Mouse (Mus musculus) brain, adult 2 months (tissue): ENCODE results near the gene Zfp524.
A peak's percentile ranks its signal among the peaks of the same experiment; 100 is the strongest.

Experiments used
- DNase-seq: peaks from one replicate; pipeline ENCODE4 v3.0.0; 2011; ENCODE audit warnings: low read depth, low spot score

Zfp524 gene

DNA sequence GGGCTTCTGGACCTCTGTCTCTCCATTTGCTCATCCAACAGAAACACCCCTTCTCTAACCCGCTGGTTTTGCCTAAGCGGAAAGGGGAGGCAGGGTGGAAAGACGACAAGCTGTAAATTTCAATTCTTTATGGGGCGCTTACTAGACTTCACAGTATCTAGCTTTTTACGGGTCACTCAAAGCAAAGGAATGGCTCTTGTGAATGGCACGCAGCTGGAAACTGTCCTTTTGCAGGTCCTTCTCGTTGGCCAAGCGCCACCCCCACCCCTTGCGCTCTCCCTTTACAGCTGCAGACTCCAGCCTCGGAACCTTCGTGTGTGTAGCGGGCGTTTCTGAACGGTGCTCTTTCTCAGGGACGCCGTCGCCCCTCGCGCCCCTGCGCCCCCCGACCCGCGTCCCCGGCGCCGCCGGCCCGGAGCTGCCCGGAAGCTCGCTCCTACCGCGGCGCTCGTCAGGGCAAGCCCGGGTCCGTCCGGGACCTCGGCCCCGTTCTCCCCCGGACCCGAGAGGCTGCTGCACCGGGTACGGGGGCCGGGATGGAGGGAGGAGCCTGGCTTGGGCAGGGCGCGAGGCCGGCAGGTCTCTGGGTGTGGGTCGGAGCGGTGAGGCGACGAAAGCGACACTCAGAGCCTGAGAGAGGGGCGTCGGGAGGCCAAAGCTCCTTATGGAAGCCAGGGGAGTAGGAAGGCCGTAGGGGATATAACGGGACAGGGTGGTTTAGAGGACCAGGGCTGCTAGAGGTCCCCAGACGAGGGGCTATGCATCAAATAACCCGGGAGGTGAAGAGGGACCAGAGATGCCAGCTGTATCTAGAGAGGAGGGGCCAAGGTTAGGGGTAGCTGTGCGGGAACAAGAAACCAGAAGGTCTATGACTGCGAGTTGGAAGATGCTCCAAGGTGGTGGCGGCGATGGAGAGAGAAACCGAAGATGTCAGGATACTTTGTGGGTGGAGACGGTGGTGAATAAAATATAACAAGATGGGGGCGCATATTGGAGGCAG, 37.3 kb downstream of the Zfp524 start, which contains the start of gene Zfp580:
Zfp580 (plus strand) TSS at position 346 of the 1,000 bp plus-strand sequence.
- DNase-seq = peak; percentile 89

GRCm38 (mm10) chr7:5052438-5052837, 38.2 kb downstream of the Zfp524 start:
- DNase-seq = peak; percentile 52

DNA sequence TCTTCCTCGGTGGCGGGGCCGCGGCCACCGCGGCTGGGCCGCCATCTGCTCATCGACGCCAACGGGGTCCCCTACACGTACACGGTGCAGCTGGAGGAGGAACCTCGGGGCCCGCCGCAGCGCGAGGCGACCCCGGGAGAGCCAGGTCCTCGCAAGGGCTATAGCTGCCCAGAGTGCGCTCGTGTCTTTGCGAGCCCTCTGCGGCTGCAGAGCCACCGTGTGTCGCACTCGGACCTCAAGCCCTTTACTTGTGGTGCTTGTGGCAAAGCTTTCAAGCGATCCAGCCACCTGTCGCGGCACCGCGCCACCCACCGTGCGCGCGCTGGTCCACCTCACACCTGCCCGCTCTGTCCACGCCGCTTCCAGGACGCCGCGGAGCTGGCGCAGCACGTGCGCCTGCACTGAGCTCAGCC, 38.7 kb downstream of the Zfp524 start:
- DNase-seq = peak; percentile 40

DNA sequence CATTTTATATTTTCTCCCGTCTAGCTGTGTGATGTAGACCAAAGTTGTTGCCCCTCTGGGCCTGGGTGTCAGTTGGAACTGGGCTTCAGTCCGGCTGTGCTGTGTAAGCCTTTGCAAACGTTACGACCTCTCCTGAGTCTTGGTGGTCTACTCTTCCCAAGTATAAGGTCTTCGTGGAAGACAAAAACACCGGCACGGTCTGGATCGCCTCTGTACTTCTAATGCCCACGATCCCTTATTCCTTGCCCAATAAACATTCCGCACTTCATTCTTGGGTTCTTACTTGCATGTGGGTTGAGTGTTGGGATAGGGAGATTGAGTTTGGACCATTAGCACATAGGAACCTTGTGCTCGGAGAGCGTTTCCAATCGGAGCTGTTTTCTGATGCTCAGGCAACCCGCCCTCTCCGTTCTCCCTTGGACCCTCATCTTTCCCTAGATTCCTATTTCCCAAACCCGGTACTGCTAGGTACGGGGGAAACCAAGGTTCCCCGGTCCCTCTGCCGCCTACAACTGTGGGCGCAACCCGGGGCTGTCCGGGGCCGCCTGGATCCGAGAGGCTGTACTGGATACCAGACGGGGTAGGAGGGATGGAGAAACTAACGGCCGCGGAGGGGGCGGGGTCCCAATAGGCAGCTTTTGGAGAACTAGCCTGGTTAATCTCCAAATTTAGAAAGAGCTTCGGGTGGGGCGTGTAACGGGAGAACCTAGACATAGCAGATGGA, 39.4 kb downstream of the Zfp524 start:
- peak; percentile 85 for DNase-seq

- DNase-seq = peak; percentile 74
Measured at GRCm38 (mm10) chr7:5056651-5057263, 42.5 kb downstream of the Zfp524 start.

DNA sequence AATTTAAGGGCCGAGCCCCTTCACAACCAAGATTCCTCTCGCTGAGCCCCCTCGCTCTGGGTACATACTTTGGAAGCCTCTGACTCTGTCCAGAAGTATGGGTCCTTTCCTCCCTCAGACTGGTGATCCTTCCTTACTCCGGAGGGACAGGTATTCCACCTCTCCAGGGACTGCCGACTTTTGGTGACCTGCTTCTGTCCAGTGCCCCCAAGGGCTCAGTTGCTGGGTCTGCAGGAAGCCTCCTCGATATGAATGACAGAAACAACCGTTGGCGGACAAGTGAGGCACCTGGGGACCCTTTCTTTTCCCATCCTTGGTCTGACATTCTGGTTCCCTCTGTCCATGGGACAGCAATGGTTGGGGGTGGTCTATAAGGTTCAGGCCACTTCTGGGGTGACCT, 43.2 kb downstream of the Zfp524 start:
- no peak for DNase-seq

DNA sequence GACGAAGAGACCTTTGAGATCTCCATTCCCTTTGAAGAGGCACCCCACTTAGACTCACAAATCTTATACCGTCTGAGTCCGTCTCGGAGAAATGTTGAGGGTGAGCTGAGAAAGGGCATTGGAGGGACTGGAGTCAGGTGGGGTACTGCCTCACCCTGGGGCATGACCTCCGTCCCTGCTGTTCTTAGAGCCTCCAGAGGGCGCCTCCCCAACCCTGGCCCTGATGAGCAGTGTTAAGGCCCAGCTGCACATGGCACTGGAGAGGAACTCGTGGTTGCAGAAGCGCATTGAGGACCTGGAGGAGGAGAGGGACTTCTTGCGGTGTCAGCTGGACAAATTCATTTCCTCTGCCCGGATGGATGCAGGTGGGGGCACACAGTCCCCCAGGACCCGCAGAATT, 43.6 kb downstream of the Zfp524 start:
- peak; percentile 61 for DNase-seq

DNA sequence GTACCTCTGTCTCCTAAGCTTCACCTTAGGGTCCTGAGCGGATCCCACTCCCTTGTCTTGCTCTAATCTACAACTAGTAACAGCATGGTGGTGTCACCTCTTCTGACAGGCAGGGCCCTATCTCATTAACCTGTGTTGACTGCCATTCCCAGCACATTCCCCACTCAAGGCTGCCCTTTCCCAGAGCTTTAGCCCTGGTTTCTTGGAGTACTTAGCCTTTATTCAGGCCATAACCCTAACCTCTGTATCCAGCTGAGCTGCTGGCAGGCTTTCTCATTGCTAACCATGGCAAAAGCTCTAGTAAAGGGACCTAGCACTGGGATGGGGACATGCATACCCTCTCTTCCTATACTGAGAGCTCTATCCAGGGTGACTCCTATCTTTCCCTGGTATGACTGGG, 44.4 kb downstream of the Zfp524 start:
- DNase-seq = no peak

DNA sequence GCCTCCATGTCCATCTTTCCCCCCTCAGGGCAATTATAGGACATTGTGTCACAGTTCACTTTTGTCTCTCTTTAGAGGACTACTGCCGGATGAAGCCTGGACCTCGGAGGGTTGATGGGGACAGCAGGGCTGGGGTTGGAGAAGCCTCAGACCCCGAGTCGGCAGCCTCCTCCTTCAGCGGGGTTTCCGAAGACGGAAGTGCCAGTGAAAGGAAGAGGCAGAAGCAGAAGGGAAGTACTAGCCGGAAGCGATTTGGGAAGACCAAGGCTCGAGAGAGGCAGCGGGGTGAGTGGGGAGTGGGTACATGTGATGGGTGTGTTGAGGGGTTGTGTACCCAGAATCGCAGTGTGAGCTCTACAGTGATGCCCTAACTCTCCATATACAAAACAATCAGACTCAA, 45.2 kb downstream of the Zfp524 start:
- no peak for DNase-seq

DNA sequence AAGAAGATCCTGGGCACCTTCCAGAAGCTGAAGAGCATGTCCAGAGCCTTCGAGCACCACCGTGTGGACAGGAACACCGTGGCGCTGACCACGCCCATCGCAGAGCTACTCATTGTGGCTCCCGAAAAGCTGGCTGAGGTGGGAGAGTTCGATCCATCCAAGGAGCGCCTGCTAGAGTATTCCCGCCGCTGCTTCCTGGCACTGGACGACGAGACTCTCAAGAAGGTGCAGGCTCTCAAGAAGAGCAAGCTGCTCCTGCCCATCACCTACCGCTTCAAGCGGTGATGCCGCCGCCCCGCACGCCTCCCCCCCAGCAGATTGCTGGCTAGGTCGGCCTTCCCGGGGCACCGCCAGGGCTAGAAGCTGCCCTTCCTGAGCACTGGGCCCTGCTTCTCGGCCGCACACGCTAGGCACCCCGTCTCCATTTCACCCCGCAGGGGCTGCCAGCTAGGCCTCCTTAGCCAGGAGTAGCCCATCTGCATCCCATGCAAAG, 46.1 kb downstream of the Zfp524 start:
- DNase-seq = peak; percentile 95

GRCm38 (mm10) chr7:5060944-5061773, 46.9 kb downstream of the Zfp524 start:
- DNase-seq = peak; percentile 99

DNA sequence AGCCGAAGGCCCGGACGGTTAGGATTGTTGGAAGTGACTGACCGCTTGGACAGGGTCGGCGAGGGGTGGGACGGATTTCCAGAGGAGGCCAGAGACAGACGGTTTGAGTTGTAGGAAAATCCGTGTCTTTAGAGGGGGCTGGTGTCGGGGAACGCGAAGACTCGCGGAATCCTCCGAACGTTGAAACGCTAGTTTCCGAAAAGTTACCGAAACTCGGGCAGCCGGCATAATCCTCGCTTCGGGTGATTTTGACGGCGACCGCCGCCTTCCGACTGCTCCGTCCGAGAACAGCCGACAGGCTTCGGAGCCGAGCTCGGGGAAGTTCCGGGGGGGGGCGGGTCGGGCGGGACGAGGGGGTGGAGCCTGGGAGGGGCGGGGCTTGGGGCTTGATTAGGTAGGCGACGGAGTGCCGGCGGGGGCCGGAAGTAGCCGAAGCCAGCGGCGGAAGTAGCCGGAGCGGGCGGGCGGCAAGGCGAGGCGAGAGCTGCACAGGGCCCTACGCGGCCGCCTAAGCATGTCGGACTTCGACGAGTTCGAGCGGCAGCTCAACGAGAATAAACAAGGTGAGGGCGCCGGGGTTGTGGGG, 47.7 kb downstream of the Zfp524 start, which contains the start of gene U2af2:
U2af2 (plus strand) TSS at position 370 of the 586 bp plus-strand sequence.
- DNase-seq = peak; percentile 97

DNA sequence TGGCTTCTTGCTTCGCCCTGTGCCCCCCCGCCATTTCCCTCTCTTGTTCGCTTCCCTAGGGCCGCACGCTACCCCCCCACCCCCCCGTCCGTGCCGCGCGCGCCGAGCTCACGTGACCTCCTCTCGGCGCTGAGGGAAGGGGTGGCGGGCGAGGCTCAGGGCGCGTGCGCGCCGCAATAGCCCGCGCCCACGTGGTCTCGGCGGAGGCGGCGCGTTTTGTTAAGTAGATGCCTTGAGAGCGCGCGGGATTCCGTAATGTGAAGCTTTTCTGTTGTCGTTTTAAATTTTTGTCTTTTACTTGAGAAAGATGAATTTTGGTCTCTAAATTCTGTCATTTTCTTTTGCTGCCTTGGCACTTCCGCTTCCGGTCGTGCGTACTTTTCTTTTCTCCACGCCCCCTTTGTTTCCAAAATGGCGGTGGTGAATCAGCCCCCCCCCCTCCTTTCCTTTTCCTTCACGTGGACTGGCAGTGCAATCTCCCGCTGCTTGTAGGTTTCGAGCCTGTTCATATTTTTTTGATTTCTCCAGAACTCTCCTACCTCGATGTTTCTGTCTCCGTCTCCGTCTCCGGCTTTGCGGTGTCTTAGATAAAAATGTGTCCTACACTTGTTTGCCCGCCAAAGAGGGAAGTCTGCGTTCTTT, 48.3 kb downstream of the Zfp524 start:
- peak; percentile 89 for DNase-seq

GRCm38 (mm10) chr7:5064886-5065285, 50.7 kb downstream of the Zfp524 start:
- DNase-seq = no peak
